Mouse (Mus musculus): ENCODE measurements around the gene Myo1a. TPM values are rescaled to one million over a fixed set of nuclear protein-coding genes. Genes with fewer than 3 reads are reported as not detected.

Gene Myo1a
- total RNA-seq, 2 experiments from 2014 or later = 1.0 to 1.3 TPM

GRCm38 (mm10) chr10:127674794-127675522 is 30.0 kb upstream of the Myo1a start:
- peak; percentile 81 to 83 for DNase-seq

DNA sequence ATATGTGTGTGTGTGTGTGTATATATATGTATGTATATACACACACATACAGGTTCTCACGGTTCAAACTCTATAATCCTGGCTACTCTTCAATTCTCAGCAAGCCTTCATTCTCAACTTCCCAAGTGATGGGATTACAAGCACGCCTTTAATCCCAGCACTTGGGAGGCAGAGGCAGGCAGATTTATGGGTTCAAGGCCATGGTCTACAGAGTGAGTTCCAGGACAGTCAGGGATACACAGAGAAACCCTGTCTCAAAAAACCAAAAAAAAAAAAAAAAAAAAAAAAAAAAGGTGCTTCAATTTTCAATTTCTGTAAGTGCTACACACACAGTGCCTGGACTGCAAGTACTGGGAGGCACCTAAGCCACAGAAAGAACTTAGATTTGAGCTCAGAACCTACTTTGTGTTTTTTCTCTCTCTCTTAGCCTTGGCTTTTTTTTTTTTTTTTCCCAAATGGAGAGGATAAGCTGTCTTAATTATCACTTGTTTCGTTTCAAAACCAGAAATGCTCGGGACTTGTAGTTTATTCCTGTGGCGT is 29.0 kb upstream of the Myo1a start:
- DNase-seq = no peak

DNA sequence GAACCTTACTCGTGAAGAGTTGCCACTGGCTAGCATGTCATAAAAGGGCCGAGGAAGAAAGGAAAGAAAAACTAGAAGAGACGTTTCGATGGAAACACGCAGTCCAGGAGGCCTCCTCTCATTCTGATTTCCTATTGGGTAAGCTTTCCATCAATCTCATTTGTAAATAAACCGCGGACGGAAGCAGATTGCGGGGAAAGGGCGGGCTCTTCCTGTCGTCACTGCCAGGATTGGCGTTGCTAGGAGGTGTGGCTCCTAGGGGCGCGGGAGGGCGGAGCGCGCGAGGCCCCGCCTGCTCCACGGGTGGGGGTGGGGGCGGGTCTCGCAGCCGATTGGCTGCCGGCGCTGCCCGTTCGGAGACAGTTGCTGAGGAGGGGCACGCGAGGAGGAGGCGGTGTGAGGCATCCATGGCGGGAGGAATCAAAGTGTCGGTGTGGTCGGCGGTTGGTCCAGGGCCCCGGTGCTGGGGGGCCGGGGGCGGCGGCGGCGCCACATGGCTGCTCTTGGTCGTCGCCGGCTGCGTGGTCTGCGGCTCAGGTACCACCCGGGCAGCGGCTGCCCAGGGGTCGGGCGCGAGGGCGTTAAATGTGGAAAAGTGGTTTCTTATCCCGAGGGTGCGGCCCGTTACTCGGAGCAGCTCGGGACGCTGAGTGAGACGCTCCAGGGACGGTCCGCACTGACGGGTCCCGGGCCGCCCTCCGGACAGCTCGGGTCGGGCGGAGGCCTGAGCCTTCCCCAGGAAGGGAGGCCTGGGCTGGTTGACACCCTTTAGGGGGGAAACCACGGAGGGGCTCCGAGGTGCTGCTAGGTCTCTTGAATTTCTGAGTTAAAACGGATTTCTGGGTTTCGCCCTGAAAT is 28.1 kb upstream of the Myo1a start:
- DNase-seq = peak; percentile 90 to 93

DNA sequence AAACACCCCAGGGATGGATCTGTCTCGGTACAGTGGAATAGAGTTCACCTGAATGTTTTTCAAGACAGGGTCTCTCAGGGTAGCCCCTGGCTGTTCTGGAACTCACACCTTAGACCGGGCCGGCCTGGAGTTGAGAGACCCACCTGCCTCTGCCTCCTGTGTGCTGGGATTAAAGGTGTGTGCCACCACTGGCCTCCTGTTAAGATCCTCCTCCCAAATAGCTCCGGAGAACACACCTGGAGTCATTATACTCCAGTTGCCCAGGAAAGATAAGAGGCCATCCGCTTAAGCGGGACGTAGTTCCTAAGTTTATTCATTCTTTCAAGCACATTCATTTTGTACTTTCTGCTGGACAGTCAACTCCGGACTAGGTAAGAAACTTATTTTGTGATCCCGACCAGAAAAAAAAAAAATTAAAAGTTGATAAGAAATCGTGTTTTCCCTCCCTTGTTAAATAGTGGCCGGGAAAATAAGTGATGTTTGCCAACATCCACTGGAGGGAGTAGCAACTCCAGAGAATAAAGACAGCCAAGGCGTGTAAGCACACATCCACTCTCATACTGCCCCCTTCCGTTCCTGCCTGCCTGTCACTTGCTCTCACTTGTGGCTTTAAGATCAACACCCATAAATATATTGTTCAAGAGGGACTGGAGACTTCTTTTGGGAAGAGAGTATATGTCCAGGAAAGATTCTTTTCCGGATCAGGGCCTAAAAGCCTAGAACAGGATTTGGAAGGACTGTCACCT is 27.2 kb upstream of the Myo1a start:
- peak in 1 of 2 experiments; percentile 37 for DNase-seq

DNA sequence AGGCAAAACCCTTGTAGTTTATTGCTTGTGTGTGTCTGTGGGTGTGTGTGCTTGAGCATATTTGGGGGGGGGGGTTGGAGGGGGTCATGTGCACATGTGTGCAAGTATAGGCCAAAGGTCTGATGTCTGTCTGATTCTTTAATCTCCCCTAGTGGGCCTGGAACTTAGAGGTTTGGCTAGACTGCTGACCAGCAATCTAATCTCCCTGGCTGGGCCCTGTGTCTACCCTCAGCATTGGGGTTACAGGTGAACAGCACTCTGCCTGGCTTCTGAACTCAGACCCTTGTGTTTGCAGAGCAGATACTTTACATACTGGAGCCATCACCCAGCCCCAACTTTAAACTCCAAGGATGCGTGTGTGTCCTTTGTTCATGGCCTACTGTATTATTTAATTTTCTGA is 25.8 kb upstream of the Myo1a start:
- DNase-seq = no peak

GRCm38 (mm10) chr10:127679881-127680280 is 25.1 kb upstream of the Myo1a start:
- no peak for DNase-seq

DNA sequence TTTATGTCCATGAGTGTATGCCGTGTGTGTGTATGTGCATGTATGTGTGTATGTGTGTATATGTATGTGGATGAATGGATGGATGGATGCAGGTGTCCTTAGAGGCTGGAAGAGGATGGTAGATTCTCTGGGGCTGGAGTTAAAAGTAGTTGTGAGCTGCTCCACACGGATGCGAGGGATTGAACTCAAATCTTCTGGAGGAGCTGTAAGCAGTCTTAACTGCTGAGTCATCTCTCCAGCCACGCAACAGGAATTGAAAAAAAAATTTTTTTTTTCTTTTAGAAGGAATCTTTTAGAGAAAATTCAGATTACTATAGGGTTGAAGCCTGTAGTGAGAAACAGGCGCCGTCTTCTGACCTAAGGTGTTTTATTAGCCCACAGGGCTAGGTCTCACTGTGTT is 22.1 kb upstream of the Myo1a start:
- no peak for DNase-seq

- DNase-seq = no peak
Measured at GRCm38 (mm10) chr10:127691053-127691452, 13.9 kb upstream of the Myo1a start.

- no peak for DNase-seq
Measured at GRCm38 (mm10) chr10:127694636-127695035, 10.3 kb upstream of the Myo1a start.

- DNase-seq = no peak
Measured at GRCm38 (mm10) chr10:127695775-127696174, 9.2 kb upstream of the Myo1a start.

- DNase-seq = no peak
Measured at GRCm38 (mm10) chr10:127698966-127699365, 6.0 kb upstream of the Myo1a start.

- DNase-seq = no peak
Measured at GRCm38 (mm10) chr10:127703299-127703698, 1.7 kb upstream of the Myo1a start.

DNA sequence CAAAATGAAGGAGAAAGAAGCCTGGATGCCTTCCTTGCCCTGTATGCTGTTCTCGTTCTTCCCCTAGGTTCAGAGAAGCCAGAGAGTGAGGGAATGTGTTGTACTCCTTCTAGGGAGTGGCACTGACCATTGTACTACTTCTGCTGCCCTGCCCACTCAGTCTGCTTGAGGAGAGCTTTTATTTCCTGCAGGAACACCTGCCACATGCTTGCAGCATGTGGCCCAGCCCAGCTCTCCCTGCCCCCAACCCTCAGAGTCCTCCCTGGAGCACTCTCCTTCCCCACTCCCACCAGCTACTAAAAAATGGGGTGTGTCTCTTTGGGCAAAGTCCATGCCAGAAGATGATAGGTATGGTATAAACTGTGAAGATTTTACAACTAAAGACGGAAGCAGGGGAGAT is 677 bp upstream of the Myo1a start:
- no peak for DNase-seq

GRCm38 (mm10) chr10:127705783-127706182 is 813 bp downstream of the Myo1a start:
- DNase-seq = no peak

GRCm38 (mm10) chr10:127707721-127708120 is 2.8 kb downstream of the Myo1a start:
- DNase-seq = no peak

DNA sequence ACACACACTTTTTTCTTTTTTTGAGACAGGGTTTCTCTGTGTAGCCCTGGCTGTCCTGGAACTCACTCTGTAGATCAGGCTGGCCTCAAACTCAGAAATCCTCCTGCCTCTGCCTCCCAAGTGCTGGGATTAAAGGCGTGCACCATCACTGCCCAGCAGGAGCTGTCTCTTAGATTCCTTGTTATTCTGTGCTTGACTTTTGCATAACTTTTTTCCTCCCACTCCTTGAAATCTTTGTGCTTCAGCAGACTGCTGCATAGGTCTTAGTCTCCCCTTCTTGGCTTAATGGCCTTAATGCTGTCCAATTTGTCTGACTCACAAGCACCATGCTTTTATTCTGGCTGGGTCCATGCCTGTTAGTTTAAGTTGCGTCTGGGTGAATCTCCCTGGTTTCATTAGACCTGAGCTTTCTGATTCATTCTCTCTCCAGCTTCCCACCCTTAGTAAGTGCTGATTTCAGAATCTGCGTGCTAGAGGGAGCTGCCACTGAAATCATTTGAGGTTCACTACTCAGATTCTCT is 3.9 kb downstream of the Myo1a start:
- no peak for DNase-seq

- DNase-seq = no peak
Measured at GRCm38 (mm10) chr10:127710331-127710730, 5.4 kb downstream of the Myo1a start.

- no peak for DNase-seq
Measured at GRCm38 (mm10) chr10:127712736-127713135, 7.8 kb downstream of the Myo1a start.

DNA sequence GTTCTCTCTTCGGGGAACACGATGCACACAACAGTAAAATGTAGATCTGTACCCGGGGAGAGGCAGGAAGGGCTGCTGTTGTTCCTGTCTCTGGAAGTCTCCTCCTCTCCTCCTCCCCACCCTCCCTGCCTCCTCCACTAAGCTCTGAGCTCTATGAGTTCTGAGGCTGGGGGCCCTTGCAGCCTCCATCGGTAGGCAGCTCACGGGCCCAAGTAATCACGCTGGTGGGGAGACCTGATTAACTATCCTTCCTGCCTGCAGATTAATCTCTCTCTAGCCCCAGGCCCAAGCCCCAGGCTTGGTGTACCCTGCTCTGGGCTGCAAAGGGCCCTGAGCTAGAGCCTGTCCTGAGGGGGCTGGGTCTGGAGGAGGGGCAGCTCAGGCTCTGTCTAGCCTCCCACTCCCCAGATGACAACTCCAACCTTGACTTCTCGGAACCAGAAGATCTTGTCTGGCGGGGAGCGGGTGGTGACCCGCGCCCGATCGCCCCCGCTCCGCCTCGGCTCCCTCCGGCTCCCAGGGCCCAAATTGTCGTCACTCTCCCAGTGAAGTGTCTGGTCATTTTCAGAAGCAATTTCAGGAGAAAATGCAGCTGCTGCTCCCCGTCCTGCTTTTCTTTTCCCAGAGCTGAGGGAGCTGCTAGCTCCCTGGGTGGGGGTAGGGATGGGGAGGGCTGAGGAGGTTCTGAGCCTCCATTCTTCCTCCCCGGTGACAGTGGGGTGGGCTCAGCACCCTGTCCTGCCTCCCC is 16.9 kb downstream of the Myo1a start:
- peak in 1 of 2 experiments; percentile 21 for DNase-seq

DNA sequence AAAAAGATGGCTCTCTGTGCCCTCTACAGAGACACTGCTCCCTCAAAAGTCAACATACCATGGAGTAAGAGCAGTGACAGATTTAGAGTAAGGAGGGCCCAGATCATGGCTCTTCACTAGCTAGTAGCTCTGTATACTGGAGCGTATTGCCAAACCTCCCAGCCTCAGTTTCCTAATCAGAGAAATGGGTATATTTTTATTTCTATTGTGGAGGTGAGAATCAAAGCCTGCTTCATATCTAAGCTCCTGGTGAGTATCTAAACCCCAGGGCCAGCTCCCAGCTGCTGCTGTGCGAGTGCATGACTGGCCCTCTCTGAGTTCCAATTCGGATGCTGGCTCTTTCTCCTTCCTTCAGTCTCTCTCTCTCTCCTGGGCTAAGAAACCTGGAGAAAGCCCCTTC is 19.2 kb downstream of the Myo1a start, which contains the start of gene Tac2:
Tac2 (plus strand) TSS at position 301 of the 400 bp plus-strand sequence.
- no peak for DNase-seq

- no peak for DNase-seq
Measured at GRCm38 (mm10) chr10:127725136-127725535, 20.2 kb downstream of the Myo1a start.

DNA sequence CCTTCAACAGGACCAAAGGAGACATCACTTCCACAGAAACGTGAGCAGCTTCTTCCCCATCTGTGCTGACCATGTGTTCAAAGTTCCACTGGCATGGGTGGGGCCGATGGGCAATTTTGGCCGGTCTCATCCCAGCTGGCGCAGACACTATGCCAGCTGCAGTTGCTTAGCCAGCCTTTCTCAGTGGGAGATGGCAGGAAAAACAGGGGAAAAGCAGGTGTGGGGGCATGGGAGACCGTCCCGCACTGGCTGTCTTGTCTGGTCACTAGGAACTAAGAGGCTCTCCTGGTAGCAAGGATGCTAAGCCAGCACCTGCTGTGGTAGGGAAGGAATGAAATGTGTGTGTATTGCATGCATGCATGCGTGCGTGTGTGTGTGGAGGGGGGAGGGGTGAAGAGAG is 23.5 kb downstream of the Myo1a start:
- DNase-seq = no peak
